Mouse (Mus musculus) C2C12 (cell line): ENCODE measurements around the gene Gm28048.

Experiments used
- CTCF ChIP-seq: IDR thresholded peaks from one replicate; pipeline ENCODE4 v1.5.1; 2011; ENCODE audit not compliant: control insufficient read depth, insufficient read depth, insufficient read length
- MAX ChIP-seq: IDR thresholded peaks from one replicate; pipeline ENCODE4 v1.6.1; 2011; ENCODE audit warnings: mild to moderate bottlenecking, control low read depth
- MYOG ChIP-seq: IDR thresholded peaks from one replicate; pipeline ENCODE4 v1.6.1; 2011; ENCODE audit not compliant: control insufficient read depth, insufficient read length; ENCODE audit errors: extremely low read depth
- USF1 ChIP-seq: IDR thresholded peaks from one replicate; pipeline ENCODE4 v1.6.1; 2011; ENCODE audit warnings: low read depth, mild to moderate bottlenecking, control low read depth, moderate library complexity

- TF ChIP-seq CTCF (no peak), USF1 (no peak), MAX (no peak), MYOG (no peak)
Measured at GRCm38 (mm10) chr11:22851416-22851815, 130.5 kb downstream of the Gm28048 start.
